Mouse (Mus musculus): ENCODE measurements around the gene Strap.
A peak's percentile ranks its signal among the peaks of the same experiment; 100 is the strongest.

Strap gene

DNA sequence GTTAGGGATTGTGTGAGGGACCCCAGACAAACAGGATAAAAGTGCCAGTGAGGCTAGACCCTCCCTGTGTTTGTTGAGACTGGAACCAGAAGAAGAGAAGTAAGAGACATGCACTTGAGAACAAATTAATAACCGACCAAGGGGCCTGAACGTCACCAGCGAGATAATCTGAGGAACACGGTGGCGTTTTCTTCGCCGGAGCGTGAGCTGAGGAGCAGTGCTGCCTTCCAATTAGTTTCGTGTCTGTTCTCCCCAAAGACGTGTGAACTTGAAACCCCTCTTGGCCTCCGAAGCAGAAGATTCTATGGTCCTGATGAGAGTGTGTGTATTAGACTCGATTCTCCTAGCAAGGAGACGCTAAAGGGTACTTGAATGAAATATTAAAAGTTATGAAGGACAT lies 39.3 kb downstream of the Strap start:
- DNase-seq (ENCODE audit: extremely low spot score) = no peak

DNA sequence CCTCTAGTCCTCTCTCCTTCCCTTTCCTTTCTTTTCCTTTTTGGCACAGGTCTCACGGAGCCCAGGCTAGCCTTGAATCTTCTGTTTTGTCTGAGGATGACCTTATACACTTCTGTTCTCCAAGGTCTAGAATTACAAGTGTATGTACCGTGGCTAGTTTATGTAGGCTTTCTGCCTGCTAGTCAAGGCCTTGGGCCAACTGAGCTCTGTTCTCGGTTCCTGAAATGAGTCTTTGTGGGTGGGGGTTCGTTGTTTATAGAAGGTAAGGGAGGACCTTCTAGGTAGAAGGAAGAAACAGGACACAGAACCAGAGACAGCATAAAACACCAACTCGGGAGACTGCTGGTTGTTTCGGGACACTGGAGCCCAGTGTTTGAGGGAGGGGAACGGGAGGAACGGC lies 40.3 kb downstream of the Strap start:
- no peak for DNase-seq (ENCODE audit: extremely low spot score)

DNA sequence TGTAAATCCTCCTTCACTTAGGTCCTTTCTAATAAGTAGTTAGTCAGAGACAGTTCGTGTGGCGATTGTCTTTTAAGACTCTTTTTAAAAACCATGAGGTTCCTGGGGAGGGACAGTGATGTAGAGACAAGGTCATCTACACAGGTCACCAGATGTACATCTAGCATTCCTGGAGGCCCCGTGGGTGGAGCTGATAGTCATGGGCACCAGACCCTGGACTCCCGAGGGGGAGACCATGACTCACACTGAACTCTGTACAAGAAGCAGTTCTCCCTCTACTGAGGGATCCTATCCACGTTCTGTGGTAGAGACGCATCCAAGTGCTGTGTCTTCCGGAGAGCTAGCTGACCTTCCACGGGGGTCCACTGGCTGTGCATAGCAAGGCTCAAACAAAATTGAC lies 42.1 kb downstream of the Strap start:
- no peak for DNase-seq (ENCODE audit: extremely low spot score)

DNA sequence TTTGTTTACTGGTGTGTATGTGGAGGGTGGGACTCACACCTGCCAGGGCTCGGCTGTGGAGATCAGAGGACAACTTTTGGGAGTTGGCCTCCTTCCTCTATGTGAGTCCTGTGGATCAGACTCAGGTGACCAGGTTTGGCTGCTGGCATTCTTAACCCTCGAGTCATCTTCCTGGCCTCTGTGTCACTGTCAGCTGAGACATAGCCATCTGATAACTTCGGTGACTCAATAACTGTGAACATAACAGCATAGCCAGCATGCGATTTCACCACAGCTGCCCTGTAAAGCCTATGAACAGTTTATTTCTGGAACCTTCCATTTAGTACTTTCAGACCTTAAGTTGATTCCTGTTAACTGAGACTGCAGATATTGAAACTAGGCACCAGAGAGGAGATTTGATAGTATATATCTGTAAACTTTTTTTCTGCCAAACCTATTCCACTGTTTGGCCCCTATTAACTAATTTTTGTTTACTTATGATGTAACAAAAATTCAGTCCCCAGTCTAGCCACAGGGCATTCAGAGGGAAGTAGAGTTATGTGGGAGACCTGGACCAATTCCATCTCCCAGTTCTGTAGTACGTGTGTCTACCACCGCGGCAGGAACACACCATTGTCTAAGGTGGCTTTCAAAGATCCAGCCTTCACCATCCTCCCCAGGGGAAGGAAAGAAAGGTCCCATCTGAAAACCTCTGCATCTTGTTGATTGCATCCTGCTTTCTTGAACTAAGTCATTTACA lies 49.2 kb downstream of the Strap start:
- no peak for DNase-seq (ENCODE audit: extremely low spot score)

DNA sequence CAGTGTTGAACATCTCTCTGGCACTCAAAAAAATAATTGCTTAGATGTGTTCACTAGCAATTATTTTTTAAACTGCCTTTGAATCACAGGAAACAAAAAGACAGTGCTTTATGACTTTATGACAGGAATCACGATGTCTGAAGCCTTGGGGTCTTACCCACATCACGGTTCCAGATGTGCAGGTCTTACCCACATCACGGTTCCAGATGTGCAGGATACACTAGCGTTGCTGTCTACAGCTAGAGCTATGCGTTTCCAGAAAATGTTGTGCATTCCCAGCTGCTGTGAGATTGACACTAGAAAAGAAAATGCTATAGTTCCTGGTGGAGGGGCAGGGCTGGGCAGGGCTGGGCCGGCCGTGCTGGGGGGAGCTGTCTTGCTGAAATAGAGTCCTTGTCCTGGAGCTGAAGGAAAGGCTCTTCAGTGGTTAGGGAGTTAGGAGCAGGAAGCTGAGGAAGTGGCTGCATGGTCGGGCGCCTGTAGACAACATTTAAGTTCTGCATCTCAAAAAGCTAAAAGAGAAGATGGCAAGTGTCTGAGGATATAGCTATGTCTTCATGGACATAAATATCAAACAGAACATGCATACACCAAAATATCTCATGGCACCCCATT lies 54.2 kb downstream of the Strap start:
- no peak for DNase-seq (ENCODE audit: extremely low spot score)

DNA sequence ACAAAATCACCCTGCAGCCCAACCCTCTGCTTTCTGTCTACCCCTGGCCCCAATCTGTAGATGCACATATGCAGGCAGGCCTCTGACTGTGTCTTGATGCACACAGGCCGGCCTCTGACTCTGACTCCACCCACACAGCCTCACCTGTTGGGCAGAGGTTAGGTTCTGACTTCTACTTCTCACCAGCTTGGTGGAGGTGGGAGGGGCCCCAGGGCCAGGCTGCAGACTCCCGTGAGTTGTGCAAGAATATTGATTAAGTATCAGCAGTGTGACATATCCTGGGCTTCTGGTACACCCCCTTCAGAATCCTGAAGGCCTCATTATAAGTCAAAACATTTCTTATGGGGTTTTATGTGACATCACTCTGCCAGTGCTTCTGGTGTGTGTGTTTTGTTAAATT lies 54.8 kb downstream of the Strap start:
- DNase-seq (ENCODE audit: extremely low spot score) = no peak

DNA sequence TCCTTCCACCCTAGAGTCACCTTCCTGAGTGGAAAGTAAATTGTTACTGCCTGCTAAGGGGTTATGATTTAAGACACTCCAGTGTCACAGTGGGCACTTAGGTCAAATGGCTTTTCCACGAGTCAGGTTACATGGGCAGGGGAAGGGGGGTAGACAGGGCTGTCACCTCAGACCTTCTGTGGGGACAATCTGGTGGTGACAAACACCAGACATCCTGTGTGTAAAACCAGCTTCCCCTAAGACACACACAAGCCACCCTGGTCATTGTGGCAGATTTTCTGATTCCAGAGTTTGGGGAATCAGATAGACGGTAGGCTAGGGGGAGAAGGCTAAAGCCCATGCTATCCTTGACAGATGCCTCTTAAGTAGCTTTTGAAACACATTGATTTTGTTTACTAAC lies 60.6 kb downstream of the Strap start:
- DNase-seq (ENCODE audit: extremely low spot score) = no peak

DNA sequence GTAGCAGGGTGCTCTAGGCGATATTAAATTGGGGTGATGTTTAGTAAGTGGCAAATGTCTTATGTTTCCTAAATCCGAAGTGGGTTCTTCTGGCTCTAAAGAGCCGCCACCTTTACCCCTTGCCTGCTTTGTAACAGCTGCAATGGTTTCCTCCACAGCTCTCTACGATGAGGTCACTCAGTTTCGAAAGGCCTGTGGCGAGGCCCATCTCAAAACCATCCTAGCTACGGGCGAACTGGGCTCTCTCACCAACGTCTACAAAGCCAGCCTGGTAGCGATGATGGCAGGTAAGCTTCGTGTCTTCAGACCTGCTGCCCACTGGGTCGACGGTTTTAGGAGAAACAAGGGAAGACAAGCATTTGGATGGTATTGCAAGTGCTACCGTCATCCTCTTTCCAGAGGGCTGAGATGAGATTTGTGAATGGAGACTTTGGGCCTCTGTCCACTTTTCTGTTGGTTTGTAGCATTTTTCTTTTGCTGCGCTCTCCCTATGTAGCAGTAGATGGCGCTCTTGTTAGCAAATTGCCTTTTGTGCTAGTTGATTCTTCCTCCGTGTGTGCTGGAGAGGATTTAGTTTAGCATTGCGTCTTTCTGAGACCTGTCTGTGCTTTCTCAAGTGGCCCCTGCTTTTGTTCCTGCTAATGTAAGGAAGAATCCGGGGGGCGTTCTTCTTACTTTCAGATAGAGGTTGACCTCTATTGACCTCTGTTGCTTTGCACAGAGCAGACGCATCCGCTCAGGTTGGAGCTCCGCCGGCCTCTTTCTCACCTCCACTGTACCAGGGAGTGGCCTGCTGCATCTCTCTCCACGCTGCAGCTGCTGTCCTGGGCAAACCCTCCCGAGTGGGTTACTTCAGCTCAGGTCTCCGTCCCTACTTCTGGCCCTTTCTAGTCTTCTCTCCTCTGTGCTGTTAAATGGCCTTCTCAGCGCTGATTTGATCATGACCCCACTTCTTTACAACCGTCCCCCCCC lies 62.0 kb downstream of the Strap start:
- peak; percentile 38 for DNase-seq (ENCODE audit: extremely low spot score)

DNA sequence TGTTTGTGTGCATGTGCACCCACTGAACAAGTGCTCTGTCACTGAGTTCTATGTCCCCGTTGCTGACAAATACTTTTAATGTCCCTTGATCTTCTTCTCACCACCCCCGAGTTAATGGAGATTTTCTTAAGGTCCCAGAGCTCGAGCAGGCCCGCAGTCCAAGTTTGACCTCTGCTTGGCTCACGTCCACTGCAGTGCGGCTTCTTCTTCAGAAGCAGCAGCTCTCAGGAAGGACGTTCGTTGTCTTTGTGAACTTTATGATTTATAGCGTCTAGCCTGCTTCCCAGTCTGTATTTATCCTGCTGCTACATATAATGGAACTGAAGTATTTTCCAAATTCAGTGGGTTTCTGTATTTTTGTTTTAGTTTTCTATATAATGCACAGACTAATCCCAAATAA lies 64.4 kb downstream of the Strap start:
- no peak for DNase-seq (ENCODE audit: extremely low spot score)
